Mouse (Mus musculus): ENCODE measurements at regions not wholly inside any gene's neighbourhood (a gene's known extent, or its start where the extent isn't known, plus 50 kb on each side); places are given as distances from the start of the nearest gene placed in this dataset.

DNA sequence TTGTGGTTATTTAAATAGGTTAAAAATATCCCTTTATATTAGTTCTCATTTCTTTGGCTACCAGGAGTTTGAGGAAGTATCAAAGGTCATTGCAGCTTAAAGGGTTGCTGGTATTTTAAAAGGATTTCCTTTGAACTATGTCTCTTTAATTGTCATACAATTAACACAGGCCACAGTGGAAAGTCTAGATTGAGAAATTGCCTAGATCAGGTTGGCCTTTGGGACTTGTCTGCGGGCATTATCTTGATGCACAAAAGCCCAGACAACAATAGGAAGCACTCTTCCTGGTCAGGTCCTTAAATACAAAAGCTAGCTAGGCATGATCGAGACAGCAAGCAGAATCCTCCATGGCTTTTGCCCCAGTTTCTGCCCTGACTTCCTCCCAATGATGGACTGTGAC lies 398.0 kb downstream of the Fam84a start:
- H3K27me3 ChIP-seq (ENCODE audit: insufficient read depth, low read length), result no peaks in the 10 kb centered on the region
- H3K27ac ChIP-seq, result no peak overlapping the region
- no peak overlapping the region for H3K9ac ChIP-seq (ENCODE audit: low read depth, low read length)
- H3K4me3 ChIP-seq (replicated peaks; ENCODE audit: low read depth, low read length), result no peak overlapping the region
- DNase-seq (ENCODE audit: low spot score) (no peak), ATAC-seq (replicated peaks; ENCODE audit: low FRiP score, low read depth) (no peak)
- H3K4me2 ChIP-seq (ENCODE audit: low read length), result no peak overlapping the region
- TF ChIP-seq CTCF (IDR thresholded peaks at IDR 0.05; ENCODE audit: low read depth), result no peak
- H3K36me3 ChIP-seq (ENCODE audit: insufficient read depth, low read length), result no peaks in the 10 kb centered on the region
- no peaks in the 10 kb centered on the region for H3K9me3 ChIP-seq (replicated peaks; ENCODE audit: low read length)
- no peaks in the 10 kb centered on the region for H3K4me1 ChIP-seq (replicated peaks; ENCODE audit: insufficient read depth, low read length)
- 82% methylated on average over 2 of the region's 2 CpGs for WGBS

DNA sequence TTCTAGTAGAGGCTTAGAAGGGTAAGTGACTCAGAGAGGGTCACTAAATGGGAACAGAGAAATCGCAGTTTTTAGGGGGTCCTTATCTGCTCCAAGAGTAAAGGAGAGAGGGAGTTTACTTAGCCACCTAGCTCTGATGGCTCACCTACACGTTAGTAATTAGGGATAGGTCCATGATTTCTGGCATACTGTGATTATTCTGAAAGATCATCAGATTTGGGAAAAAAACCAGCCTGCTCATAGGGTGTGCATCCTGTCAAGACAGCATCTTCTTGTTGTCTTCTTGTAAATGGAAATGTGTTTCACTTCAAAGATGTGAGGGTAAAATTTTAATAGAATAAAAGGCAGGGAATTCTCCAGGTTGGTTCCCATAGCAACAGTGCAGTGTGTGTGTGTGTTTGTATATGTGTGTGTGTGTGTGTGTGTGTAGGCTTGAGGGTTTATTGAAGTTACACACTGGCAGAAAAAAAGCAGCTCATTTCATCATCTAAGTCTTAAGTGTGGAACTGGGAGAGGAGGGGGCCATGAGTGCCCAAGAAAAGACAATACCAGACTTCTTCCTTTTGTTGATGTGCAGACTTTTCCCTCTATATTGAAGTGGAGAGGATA lies 407.4 kb downstream of the Fam84a start:
- H3K27ac ChIP-seq, result no peak overlapping the region
- ATAC-seq (replicated peaks; ENCODE audit: low FRiP score, low read depth), result no peak
- 70% methylated on average over 2 of the region's 2 CpGs for WGBS
- H3K9ac ChIP-seq (ENCODE audit: low read depth, low read length), result no peak overlapping the region
- no peak for TF ChIP-seq CTCF (IDR thresholded peaks at IDR 0.05; ENCODE audit: low read depth)
- no peaks in the 10 kb centered on the region for H3K4me1 ChIP-seq (replicated peaks; ENCODE audit: insufficient read depth, low read length)
- no peaks in the 10 kb centered on the region for H3K36me3 ChIP-seq (ENCODE audit: insufficient read depth, low read length)
- H3K4me2 ChIP-seq (ENCODE audit: low read length), result no peak overlapping the region
- DNase-seq (ENCODE audit: low spot score), result no peak
- no peak overlapping the region for H3K4me3 ChIP-seq (replicated peaks; ENCODE audit: low read depth, low read length)
- H3K27me3 ChIP-seq (ENCODE audit: insufficient read depth, low read length), result no peaks in the 10 kb centered on the region
- no peaks in the 10 kb centered on the region for H3K9me3 ChIP-seq (replicated peaks; ENCODE audit: low read length)

DNA sequence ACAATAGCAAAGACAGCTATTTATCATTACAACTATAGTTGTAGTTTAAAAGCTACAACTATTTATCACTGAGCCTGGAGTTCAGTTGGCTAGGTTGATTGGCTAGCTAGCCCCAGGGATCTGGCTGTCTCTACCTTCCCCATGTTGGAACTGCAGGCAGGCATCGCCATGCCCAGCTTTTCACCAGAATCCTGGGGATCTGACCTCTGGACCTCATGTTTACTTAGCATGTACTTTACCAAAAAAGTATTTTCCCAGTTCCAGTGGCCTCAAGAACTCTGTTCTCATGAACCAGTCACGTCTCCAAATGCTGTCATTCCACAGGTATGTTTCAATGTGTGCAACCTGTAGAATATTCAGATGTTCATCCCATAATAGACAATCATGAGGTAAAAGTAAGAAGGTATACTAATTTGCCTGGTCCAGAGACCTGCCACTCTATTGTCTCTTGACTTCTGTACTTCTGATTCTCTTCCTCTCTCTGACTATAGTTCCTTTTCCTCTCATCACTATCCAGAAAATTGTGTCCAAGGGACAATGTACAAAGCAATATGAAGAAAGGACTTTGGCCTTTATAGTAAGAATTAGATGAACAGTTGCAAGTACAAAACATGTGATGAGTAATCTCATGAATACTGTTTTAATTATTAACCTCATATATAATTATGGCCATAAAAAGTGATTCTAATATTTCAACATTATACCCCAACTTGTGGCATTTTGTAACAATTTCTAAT lies 421.8 kb downstream of the Fam84a start:
- Histone ChIP-seq H3K36me3 (ENCODE audit: insufficient read depth, low read length) (no peaks in the 10 kb centered on the region), H3K9ac (ENCODE audit: low read depth, low read length) (no peak overlapping the region), H3K4me2 (ENCODE audit: low read length) (no peak overlapping the region), H3K27me3 (ENCODE audit: insufficient read depth, low read length) (no peaks in the 10 kb centered on the region), H3K4me3 (replicated peaks; ENCODE audit: low read depth, low read length) (no peak overlapping the region), H3K4me1 (replicated peaks; ENCODE audit: insufficient read depth, low read length) (no peaks in the 10 kb centered on the region), H3K27ac (no peak overlapping the region), H3K9me3 (replicated peaks; ENCODE audit: low read length) (no peaks in the 10 kb centered on the region)
- ATAC-seq (replicated peaks; ENCODE audit: low FRiP score, low read depth) (no peak), DNase-seq (ENCODE audit: low spot score) (no peak)
- 84% methylated on average over 2 of the region's 2 CpGs for WGBS
- TF ChIP-seq CTCF (IDR thresholded peaks at IDR 0.05; ENCODE audit: low read depth), result no peak

DNA sequence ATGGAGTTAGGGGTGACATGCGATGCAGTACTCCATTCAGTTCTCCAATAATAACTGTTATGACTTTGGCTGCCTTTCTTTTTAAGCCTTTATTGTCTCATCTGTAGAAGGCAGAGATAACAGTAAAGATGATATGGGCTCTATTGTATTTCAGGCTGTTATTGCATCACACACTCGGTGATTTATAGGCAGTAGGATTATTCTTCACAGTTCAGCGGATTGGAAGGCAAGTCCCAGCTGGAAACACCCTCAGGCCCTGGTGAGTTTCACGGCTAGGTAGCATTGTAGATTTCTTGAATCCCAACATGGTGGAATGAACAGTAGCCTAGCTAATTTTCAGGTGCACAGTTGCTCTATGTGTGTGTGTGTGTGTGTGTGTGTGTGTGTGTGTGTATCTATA lies 422.9 kb downstream of the Fam84a start:
- Histone ChIP-seq H3K27me3 (ENCODE audit: insufficient read depth, low read length) (no peaks in the 10 kb centered on the region), H3K4me1 (replicated peaks; ENCODE audit: insufficient read depth, low read length) (no peaks in the 10 kb centered on the region), H3K4me2 (ENCODE audit: low read length) (no peak overlapping the region), H3K9me3 (replicated peaks; ENCODE audit: low read length) (no peaks in the 10 kb centered on the region), H3K27ac (no peak overlapping the region), H3K9ac (ENCODE audit: low read depth, low read length) (no peak overlapping the region), H3K36me3 (ENCODE audit: insufficient read depth, low read length) (no peaks in the 10 kb centered on the region), H3K4me3 (replicated peaks; ENCODE audit: low read depth, low read length) (no peak overlapping the region)
- TF ChIP-seq CTCF (IDR thresholded peaks at IDR 0.05; ENCODE audit: low read depth), result no peak
- ATAC-seq (replicated peaks; ENCODE audit: low FRiP score, low read depth) (no peak), DNase-seq (ENCODE audit: low spot score) (no peak)
- WGBS, result 55% methylated on average over 4 of the region's 4 CpGs

DNA sequence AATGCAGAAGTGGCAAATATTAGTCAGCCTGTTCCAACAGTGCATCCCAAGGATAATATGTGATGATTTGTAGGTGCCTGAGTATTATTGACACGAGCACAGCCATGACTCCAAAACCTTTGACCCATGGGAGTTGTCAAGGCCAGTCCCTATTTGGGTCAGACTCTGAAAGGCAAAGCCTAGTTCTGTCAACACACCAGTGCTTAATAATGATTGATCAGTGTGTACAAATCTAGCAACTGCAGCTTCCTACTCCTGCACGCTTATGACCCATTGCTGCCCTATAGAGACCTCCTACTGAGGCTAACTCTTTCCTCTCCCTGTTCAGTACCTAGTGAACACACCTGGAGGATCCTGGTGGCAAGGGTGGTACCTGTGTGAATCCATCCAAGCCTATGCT lies 427.3 kb downstream of the Fam84a start:
- H3K4me1 ChIP-seq (replicated peaks; ENCODE audit: insufficient read depth, low read length), result no peaks in the 10 kb centered on the region
- no peaks in the 10 kb centered on the region for H3K9me3 ChIP-seq (replicated peaks; ENCODE audit: low read length)
- H3K9ac ChIP-seq (ENCODE audit: low read depth, low read length), result no peak overlapping the region
- 52% methylated on average over 2 of the region's 2 CpGs for WGBS
- no peak overlapping the region for H3K4me3 ChIP-seq (replicated peaks; ENCODE audit: low read depth, low read length)
- H3K27ac ChIP-seq, result no peak overlapping the region
- DNase-seq (ENCODE audit: low spot score), result no peak
- no peak overlapping the region for H3K4me2 ChIP-seq (ENCODE audit: low read length)
- no peak for ATAC-seq (replicated peaks; ENCODE audit: low FRiP score, low read depth)
- no peak for TF ChIP-seq CTCF (IDR thresholded peaks at IDR 0.05; ENCODE audit: low read depth)
- H3K27me3 ChIP-seq (ENCODE audit: insufficient read depth, low read length), result no peaks in the 10 kb centered on the region
- no peaks in the 10 kb centered on the region for H3K36me3 ChIP-seq (ENCODE audit: insufficient read depth, low read length)

DNA sequence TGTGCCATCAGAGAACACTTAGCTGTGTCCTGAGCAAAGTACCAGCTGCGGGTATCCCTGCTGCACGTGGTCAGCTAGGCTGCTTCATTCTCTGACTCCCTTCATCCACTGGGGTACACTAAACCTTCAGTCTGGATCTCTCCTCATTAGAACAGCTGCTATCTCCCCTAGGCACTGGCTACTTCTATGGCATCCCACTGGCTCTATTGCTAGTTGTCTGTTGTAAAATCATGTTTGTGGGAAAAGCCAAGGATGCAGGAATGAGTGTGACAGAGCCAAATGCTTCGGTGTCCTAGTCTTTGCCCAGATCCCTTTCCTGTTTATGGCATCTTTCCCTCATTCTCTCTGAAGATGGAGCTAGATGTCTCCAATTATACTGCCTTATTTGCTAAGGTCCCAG lies 440.9 kb downstream of the Nbas start:
- Histone ChIP-seq H3K4me2 (ENCODE audit: low read length) (no peak overlapping the region), H3K27me3 (ENCODE audit: insufficient read depth, low read length) (no peaks in the 10 kb centered on the region), H3K4me1 (replicated peaks; ENCODE audit: insufficient read depth, low read length) (no peaks in the 10 kb centered on the region), H3K9ac (ENCODE audit: low read depth, low read length) (no peak overlapping the region), H3K4me3 (replicated peaks; ENCODE audit: low read depth, low read length) (no peak overlapping the region), H3K27ac (no peak overlapping the region), H3K9me3 (replicated peaks; ENCODE audit: low read length) (no peaks in the 10 kb centered on the region), H3K36me3 (ENCODE audit: insufficient read depth, low read length) (no peaks in the 10 kb centered on the region)
- DNase-seq (ENCODE audit: low spot score) (no peak), ATAC-seq (replicated peaks; ENCODE audit: low FRiP score, low read depth) (no peak)
- 61% methylated on average over 3 of the region's 3 CpGs for WGBS
- no peak for TF ChIP-seq CTCF (IDR thresholded peaks at IDR 0.05; ENCODE audit: low read depth)

Data from kidney, postnatal 0 days (tissue).